Mouse (Mus musculus): Measurements from ENCODE around the gene Cntrl. TPM values are rescaled to one million over a fixed set of nuclear protein-coding genes. Genes with fewer than 3 reads are reported as not detected.

The Cntrl gene
- polyA plus RNA-seq, 1 experiment from 2014 or later: 16.3 TPM

DNA sequence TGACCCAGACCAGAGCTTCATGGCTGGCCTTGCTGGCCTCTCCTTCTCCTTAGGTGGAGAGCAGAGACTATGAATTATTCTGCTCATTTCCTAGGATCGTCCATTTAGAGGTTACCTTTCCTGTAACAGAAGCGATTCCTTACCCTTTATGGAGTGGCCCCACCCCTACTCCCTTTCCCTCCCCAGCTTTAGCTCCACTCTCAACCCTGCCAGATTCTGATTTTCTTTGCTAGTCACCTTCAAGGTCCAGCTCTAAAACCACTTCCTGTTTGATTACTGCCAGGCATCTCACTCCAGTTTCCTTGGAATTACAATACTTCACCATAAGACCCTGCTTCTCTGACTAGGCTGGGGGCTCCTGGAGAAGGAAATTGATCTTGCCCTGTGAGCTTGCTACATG, 107.4 kb downstream of the Cntrl start:
- Histone ChIP-seq H3K36me3 (ENCODE audit: control insufficient read depth, insufficient read depth) (no peaks in the 10 kb centered on the region), H3K27me3 (replicated peaks; ENCODE audit: control insufficient read depth, insufficient read depth, low read length) (no peaks in the 10 kb centered on the region), H3K9me3 (ENCODE audit: control insufficient read depth, low read length) (no peaks in the 10 kb centered on the region), H3K4me2 (ENCODE audit: low read length) (no peak overlapping the region), H3K4me1 (replicated peaks; ENCODE audit: control insufficient read depth, insufficient read depth, low read length) (peaks cover 3% of the 10 kb centered on the region; the same call in 1 of the 2 replicates), H3K9ac (replicated peaks; ENCODE audit: low read depth, low read length) (no peak overlapping the region), H3K27ac (ENCODE audit: low read length) (no peak overlapping the region), H3K4me3 (replicated peaks; ENCODE audit: low read length) (no peak overlapping the region)
- ATAC-seq: no peak
- 88% methylated on average over 2 of the region's 2 CpGs for WGBS

- H3K9me3 ChIP-seq (ENCODE audit: control insufficient read depth, low read length): no peaks in the 10 kb centered on the region
- H3K4me2 ChIP-seq (ENCODE audit: low read length): no peak overlapping the region
- no peaks in the 10 kb centered on the region for H3K27me3 ChIP-seq (replicated peaks; ENCODE audit: control insufficient read depth, insufficient read depth, low read length)
- H3K4me1 ChIP-seq (replicated peaks; ENCODE audit: control insufficient read depth, insufficient read depth, low read length): peaks cover 3% of the 10 kb centered on the region; the same call in 1 of the 2 replicates
- no peaks in the 10 kb centered on the region for H3K36me3 ChIP-seq (ENCODE audit: control insufficient read depth, insufficient read depth)
- no peak overlapping the region for H3K27ac ChIP-seq (ENCODE audit: low read length)
- WGBS: 95% methylated on average over 3 of the region's 3 CpGs
- H3K9ac ChIP-seq (replicated peaks; ENCODE audit: low read depth, low read length): no peak overlapping the region
- H3K4me3 ChIP-seq (replicated peaks; ENCODE audit: low read length): no peak overlapping the region
- ATAC-seq: no peak
Measured at GRCm38 (mm10) chr2:35218736-35219135, 109.4 kb downstream of the Cntrl start.

- Histone ChIP-seq H3K9ac (replicated peaks; ENCODE audit: low read depth, low read length) (no peak overlapping the region), H3K27me3 (replicated peaks; ENCODE audit: control insufficient read depth, insufficient read depth, low read length) (no peaks in the 10 kb centered on the region), H3K4me1 (replicated peaks; ENCODE audit: control insufficient read depth, insufficient read depth, low read length) (no peaks in the 10 kb centered on the region), H3K4me3 (replicated peaks; ENCODE audit: low read length) (no peak overlapping the region), H3K4me2 (ENCODE audit: low read length) (no peak overlapping the region), H3K9me3 (ENCODE audit: control insufficient read depth, low read length) (no peaks in the 10 kb centered on the region), H3K27ac (ENCODE audit: low read length) (no peak overlapping the region), H3K36me3 (ENCODE audit: control insufficient read depth, insufficient read depth) (no peaks in the 10 kb centered on the region)
- WGBS: 66% methylated on average over 6 of the region's 6 CpGs
- ATAC-seq: no peak
Measured at GRCm38 (mm10) chr2:35222822-35223391, 113.6 kb downstream of the Cntrl start.

DNA sequence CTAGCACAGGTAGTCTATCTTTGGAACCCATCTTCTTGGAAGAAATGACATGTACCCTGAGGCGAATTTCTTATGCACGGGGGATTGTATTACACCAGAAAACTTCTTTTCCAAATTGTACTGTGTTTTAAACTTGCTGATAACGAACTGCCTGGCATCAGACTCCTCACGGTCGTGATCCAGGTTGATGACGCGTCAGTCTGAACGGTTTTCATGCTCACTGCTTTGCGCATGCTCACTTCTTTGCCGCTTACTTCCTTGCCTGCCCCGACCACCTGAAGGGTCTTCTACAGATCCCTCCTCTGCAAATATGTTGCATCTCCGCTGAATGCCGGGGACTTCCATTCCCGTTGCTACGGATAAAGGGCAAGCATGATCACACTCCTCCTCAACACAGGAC, 115.0 kb downstream of the Cntrl start:
- no peak for ATAC-seq
- Histone ChIP-seq H3K27ac (ENCODE audit: low read length) (no peak overlapping the region), H3K36me3 (ENCODE audit: control insufficient read depth, insufficient read depth) (no peaks in the 10 kb centered on the region)

DNA sequence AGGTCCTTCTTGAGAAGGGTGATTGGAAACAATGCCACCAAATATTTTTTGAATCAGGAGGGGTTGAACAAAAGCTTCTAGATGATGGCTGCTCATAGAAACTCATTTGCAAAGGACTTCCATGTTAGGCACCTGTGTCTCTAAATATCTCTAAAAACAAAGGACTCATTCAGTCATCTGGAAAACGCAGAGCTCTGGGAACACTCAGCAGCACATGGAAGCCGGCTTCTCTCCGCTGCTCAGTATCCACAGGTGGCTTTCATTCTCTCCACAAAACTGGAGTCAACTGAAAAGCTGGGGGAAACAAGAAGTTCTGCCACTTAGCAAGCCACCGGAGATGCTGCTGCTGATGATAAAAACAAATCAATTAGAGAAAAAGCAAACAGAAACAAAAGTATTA, 118.9 kb downstream of the Cntrl start:
- Histone ChIP-seq H3K9ac (replicated peaks; ENCODE audit: low read depth, low read length) (no peak overlapping the region), H3K36me3 (ENCODE audit: control insufficient read depth, insufficient read depth) (no peaks in the 10 kb centered on the region), H3K9me3 (ENCODE audit: control insufficient read depth, low read length) (no peaks in the 10 kb centered on the region), H3K27me3 (replicated peaks; ENCODE audit: control insufficient read depth, insufficient read depth, low read length) (no peaks in the 10 kb centered on the region), H3K4me1 (replicated peaks; ENCODE audit: control insufficient read depth, insufficient read depth, low read length) (peaks cover 3% of the 10 kb centered on the region; the same call in 1 of the 2 replicates), H3K4me2 (ENCODE audit: low read length) (no peak overlapping the region), H3K4me3 (replicated peaks; ENCODE audit: low read length) (no peak overlapping the region), H3K27ac (ENCODE audit: low read length) (no peak overlapping the region)
- no peak for ATAC-seq
- 28% methylated on average over 4 of the region's 4 CpGs for WGBS

More for the DNA sequence above, 115.0 kb downstream of the Cntrl start:
- no peak overlapping the region for H3K9ac ChIP-seq (replicated peaks; ENCODE audit: low read depth, low read length)
- no peak overlapping the region for H3K4me3 ChIP-seq (replicated peaks; ENCODE audit: low read length)
- no peak overlapping the region for H3K4me2 ChIP-seq (ENCODE audit: low read length)
- no peaks in the 10 kb centered on the region for H3K27me3 ChIP-seq (replicated peaks; ENCODE audit: control insufficient read depth, insufficient read depth, low read length)
- 90% methylated on average over 15 of the region's 15 CpGs for WGBS
- no peaks in the 10 kb centered on the region for H3K4me1 ChIP-seq (replicated peaks; ENCODE audit: control insufficient read depth, insufficient read depth, low read length)
- H3K9me3 ChIP-seq (ENCODE audit: control insufficient read depth, low read length): no peaks in the 10 kb centered on the region

Other genes with a start within 250 kb of the Cntrl start
- 0.17 TPM in 1 of 2 replicates, not detected in the other for gene Cutal, start 235.1 kb upstream of the Cntrl start, polyA plus RNA-seq (2015; fragmentation: Nextera tagmentation; extraction: Ambion mirVana)
- gene Psmd5, start 234.5 kb upstream of the Cntrl start, polyA plus RNA-seq (2015; fragmentation: Nextera tagmentation; extraction: Ambion mirVana): 102 and 105 TPM in 2 replicates
- gene Phf19, start 195.5 kb upstream of the Cntrl start, polyA plus RNA-seq (2015; fragmentation: Nextera tagmentation; extraction: Ambion mirVana): 3.8 and 4.5 TPM in 2 replicates
- 1.3 and 1.8 TPM in 2 replicates for gene Traf1, start 147.7 kb upstream of the Cntrl start, polyA plus RNA-seq (2015; fragmentation: Nextera tagmentation; extraction: Ambion mirVana)
- 0.33 and 0.72 TPM in 2 replicates for gene Hc, start 48.1 kb upstream of the Cntrl start, polyA plus RNA-seq (2015; fragmentation: Nextera tagmentation; extraction: Ambion mirVana)
- gene AI182371, start 7.9 kb upstream of the Cntrl start, polyA plus RNA-seq (2015; fragmentation: Nextera tagmentation; extraction: Ambion mirVana): 0.38 TPM in 1 of 2 replicates, not detected in the other
- gene Rab14, start 91.6 kb downstream of the Cntrl start, polyA plus RNA-seq (2015; fragmentation: Nextera tagmentation; extraction: Ambion mirVana): 405 and 452 TPM in 2 replicates
- 16.7 and 22.3 TPM in 2 replicates for gene Gsn, start 146.9 kb downstream of the Cntrl start, polyA plus RNA-seq (2015; fragmentation: Nextera tagmentation; extraction: Ambion mirVana)
- 10.8 and 11.1 TPM in 2 replicates for gene Stom, start 227.5 kb downstream of the Cntrl start, polyA plus RNA-seq (2015; fragmentation: Nextera tagmentation; extraction: Ambion mirVana)

All from forebrain, embryonic 16.5 days (tissue).